Mouse (Mus musculus) R1 (cell line): ENCODE measurements around the gene Tmem51.

Experiments used
- DNase-seq: peaks from one replicate; pipeline ENCODE4 v3.0.0-alpha.2; 2018; ENCODE audit warnings: low read depth, low spot score

Tmem51 gene

DNA sequence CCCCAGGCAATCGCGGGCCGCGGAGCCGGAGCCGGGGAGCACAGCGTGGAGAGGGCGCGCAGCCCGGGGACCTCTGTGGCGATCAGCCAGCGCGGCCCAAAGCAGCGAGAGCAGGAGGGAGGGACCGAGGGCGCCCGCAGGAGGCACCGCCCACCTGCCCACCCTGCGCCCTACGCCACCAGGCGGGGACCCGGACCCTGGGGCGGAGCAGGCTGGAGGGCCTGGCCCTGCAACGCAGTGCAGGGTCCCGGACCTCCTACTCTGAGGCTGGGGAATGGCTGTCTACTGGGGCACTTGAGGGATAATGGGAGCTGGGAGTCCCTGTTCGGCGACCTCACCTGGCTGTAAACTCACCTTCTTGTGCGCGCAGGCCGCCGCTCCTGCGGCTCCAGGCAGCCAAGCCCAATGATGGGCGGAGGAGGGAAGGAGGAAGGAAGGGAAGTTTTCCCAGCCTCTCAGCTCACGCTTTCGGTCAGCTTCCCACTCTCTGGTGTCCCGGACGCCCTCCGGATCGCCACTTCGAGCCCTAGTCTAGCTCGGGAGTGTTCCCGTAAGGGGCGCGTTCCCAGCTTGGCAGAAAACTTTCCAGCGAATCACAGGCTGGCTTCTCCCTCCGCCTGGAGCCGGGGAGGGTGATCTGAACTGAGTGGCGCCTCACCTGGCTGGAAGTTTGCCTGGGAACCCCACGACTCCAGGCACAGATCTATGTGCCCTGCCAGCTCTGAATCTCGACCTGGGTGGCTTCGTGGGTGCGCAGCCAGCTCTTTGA lies at the start of gene Tmem51:
Gene Tmem51, minus strand, starts transcription at position 174 of the 769 bp plus-strand sequence.
- DNase-seq: peak; percentile 80

DNA sequence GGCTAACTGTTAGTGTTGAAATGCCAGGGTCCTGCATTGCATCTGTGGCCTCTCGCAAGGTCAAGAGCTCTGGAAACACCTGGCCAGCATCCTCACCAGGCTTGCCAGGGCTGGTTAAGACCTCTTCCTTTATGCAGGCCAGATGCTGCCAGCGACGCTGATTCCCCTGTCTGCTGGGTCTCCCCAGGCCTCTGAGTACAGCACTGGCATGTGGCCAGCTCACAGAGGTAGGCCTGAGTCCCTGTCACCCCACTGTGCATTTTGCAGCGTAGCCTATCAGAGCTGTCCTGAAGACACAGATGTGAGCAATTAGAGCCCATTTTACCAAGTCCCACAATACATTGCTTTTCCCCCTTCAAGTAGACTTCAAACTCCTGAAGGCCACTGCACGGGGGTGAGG lies 46.1 kb upstream of the Tmem51 start:
- no peak for DNase-seq

DNA sequence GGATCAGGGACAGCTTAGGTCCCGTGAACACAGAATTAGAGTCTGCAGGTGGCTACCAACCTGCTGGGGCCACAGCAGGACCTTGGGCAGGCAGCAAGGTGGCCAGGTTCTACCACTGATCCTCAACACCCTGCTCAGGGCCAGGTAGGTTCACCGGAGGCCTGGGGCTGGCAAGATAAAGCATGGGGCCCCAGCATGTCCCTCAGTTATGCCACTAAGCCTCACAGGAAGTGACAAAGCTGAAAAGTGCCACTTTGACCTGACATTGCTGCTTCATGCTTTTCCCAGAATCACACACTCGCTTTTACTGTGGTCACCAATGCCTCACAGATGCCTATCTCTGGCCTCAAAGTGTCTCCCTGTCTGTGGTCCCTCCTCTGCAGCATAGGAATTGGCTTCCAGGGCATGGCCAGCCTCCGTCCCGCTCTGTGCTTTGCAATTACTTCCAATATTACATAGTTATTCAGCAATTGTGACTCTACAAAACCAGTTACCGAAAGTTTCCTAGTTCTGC lies 43.2 kb upstream of the Tmem51 start:
- DNase-seq: no peak

DNA sequence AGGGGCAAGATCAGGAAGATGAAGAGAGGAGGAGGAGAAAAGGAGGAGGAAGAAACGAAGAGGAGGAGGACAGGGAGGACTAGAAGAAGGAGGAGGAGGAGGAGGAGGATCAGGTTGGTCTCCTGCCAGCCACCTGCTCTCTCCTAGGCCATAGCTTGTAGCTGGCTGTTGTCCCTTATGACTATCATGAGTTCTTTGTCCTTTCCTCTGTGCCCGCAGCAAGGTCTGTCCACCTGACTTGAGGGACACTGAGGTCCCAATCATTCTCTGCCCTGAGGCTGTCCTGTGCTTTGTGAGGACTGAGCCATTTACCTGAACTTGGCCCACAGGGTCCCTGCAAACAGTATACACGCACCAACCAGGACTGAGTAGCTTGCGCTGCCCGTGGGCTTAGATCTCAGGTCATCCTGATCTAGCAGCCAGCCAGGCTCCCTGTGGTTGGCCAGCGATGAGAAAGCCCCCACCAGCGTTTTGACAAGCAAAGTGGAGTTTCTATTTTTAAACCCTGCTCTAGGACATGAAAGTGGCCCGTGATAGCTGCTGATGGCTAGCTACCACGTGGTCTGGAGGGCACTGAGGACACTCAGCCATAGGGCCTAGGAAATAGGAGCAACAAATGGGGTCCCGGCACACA lies 42.7 kb upstream of the Tmem51 start:
- DNase-seq: no peak

DNA sequence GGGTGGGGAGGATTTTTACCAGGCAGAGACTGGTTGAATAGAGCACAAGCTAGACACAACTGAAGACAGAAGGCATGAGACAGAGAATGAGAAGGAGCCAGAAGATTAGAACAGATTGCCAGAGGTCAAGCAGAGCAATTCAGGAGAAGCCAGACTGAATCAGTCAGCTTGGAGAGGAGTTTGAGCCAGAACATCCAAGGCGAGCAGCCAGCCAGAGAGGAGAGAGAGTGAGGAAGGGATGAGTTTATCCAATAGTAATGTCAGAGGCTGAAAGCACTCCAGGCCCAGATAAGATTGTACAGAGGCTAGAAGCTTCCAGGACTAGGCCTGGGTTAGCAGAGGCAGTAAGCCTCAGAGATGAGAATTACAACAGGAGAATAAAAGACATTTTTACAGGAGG lies 37.1 kb upstream of the Tmem51 start:
- no peak for DNase-seq

DNA sequence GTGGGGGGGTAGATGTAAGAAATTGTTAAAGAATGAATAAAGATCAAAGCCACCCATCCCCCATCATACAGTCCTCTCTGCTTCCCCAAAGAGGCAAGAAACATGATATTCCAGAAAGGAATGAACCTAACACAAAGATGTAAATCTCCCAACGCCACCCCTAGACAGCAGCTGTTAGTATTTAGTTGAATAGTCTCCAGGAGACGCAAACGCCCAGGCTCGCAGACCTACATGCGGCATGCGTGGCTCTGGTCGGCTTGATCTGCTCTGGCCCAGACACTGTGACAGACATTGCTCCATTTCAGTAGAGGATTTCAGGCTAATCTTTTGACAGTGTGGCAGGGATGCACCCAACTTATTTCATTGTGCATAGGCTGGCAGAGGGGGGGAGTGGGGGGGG lies 34.4 kb upstream of the Tmem51 start:
- DNase-seq: no peak

DNA sequence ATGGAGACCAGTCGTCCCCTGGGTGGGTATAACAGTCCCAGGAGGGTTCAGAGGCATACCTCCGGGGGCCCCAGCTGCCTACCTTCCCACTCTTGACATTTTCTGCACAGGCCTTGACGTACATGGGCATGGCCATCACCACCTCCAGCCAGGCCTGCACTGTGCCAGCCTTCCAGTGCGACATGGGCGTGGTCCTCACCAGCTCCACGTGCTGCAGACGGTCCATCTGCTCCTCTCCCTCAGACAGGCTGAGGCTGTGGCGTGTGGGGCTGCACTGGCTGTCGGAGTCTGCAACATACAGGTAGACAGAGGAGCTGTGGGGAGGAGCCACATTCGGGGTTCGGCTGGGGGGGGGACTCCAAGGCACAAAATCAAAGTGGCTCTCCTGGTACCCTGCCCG lies 33.9 kb upstream of the Tmem51 start:
- no peak for DNase-seq

DNA sequence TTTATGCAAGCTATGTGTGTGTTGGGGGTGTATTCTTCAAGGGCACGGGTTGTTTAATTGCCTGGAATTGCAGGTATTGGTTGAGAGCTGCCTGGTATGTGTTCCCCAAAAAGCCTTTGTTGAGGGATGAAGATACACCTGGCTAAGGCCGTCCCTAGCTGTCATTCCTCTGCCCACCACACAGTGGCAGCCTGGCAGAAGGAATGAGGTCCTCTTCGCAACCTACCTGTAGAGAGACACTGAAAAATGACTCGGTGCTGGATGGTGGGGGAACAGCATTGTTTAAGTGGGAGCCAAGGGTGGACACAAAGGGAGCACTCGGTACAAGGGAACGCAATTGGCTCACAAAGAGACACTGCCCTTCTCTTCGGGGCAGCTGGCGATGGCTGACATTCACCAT lies 29.2 kb upstream of the Tmem51 start:
- DNase-seq: peak; percentile 43

DNA sequence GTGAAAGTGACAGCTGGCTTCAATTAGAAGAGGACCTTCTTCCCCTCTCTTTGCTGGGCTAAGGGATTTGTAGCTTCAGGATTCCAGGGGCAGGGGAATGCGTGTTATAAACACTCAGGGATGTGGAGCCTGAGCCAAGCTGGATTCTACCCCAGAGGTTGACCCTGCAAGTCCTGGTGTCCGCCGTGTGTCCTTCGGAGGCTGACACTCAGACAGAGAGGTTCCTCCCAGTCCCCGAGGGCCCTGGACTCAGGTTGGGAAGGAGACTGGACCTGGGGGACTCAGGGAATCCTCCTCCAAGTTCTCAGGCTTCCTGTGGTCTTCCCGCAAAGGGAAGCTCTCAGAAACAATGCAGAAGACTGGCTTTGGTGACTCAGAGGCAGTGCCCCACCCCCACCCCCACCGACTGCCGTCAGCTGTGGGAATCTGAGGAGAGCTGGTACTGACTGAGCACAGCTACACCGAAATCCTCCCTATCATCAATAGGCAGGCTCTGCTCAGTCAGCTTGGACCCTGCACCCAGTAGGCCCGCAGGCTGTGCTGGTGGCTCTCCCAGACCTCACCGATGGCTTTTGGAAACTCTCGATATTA lies 19.1 kb upstream of the Tmem51 start:
- no peak for DNase-seq

DNA sequence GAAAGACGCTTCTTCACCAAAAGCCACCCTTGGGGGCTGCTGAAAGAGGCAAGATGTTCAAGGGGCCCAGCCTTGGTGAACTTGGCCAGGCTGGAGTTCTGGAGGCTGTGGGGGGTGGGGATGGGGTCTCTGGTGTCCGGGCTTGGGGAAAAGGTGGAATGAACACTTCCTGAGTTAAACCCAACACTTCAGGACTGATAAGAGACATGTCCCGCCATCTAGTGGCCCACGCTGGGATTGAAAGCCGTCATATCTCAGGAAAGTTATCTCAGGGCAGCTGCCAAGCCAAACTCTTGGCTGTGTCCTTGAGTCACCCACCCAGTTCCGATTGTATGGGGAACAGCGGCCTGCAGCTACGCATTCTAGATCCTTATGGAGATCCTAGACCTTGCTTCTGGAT lies 14.2 kb upstream of the Tmem51 start:
- DNase-seq: peak; percentile 83

DNA sequence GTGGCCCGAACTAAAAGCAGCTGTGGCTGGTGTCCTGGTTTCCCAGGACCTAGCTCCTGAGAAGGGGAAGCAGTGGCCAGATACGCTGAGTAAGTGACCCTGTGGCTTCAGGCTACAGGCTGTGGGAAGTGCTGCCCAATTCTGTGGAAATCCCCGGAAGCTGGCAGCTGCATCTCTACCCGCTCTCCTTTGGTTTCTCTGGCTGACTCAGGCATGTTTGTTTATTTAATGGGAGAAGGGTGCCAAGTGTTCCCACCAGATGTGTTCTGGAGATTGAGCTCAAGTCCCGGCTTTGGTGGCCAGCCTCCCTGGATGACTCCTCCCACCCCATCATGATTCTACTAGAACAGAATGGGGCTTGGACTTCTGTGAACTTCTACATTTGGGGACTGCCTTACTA lies 13.8 kb upstream of the Tmem51 start:
- DNase-seq: peak; percentile 37

DNA sequence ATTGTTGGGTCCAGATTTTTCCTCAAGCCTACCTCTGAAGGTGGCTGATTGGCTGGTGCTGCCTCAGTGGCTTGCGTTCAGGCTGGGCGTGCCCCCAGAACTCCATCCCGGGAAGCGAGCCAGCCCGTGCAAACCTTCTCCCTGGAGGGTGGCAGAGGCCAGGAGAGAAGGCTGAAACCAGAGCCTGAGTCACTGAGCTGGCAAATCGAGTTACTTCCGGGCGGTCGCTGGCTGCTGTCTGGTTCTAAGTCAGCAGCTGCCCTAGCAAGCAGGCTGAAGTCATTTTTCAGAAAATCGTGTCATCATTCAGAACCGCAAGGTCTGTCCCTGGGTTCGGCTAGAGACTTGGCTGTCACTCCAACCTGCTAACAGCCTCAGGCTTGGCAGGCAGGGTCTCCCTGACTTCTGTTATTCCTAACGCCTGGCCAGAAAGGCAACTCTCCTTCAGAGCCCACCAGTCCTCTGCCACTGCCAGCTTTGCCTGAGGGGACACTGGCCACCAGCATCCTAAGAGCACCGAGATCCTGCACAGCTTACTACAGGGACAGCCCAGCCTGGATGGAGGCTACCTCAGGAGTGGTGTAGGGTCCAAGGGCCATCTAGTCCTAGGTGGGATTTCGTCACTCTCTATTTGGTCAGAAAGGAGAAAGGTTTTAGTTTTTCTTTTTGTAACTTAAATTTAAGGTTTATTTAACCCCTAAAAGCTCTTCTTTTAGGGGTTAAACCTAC lies 11.6 kb upstream of the Tmem51 start:
- DNase-seq: no peak

DNA sequence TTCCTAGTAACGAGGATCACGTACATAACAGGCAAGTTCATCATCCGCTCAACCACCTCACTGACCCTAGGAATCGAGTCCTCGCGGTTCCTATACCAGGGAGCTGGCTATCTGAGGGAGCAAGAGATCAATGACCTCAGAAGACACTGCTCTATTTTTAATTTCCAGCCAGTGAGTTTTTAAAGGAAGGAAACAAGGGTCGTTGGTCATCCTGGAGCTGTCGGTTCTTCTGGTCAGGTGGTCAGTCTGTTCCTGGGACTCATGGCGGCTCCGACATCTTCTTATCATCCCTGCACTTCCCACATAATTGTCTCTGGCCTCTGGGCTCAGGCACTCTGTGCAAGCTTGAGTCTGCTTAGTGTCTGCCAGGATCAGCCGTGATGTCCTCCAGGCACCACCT lies 10.3 kb upstream of the Tmem51 start:
- DNase-seq: no peak

DNA sequence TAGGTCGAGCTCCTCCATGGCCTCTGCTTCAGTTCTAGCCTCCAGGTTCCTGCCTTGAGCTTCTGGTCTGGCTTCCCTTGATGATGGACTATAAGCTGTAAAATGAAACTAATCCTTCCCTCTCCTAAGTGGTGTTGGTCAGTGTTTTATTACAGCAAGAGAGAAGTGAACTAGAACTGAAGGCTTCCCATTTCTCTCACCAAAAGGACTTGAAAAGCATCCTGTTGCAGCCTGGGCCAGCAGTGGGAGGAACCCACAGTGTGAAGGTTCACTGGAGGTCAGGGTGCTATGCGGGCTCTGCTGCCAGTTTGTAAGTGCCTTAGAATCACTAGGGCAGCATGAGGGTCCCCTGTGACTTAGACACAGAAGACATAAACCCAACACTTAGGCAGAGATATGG lies 7.0 kb upstream of the Tmem51 start:
- DNase-seq: no peak

DNA sequence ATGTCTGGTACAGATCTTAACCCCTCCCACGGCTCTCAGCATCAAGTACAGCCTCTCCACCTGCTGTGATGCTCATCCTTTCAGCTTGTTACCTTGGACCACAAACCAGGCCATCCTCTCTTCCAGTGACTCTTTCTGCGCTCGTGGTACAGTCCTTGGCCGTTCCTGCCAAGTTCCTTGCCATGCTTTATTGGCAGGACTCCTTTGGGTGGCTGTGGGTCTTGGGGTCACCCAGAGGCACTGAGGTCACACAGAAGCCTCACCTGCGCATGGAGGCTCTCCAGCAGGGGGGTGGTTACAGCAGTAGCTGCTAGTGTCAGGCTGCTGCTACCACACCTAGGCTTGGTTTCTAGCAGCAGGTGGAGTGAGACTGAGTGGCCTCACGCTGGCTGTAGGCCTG lies 5.9 kb upstream of the Tmem51 start:
- DNase-seq: no peak

DNA sequence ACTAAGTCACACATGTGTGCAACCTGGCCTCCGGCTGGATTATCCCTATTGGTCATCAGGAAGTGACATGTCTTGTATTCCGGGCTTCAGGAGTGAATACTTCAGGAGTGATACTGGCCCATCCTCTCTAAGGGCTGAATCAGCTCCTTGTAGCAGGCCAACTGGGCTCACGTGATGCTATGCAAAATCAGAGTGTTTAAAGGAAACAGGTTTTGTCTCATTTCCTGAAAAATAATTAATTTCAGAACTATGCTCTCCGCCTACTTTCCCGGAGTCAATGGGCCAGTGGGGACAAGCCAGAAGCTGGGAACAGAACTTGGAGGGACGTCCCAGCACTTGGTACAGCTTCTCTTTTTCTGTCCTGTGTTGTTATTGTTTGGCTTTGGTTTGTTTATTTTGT lies 4.7 kb upstream of the Tmem51 start:
- DNase-seq: no peak

DNA sequence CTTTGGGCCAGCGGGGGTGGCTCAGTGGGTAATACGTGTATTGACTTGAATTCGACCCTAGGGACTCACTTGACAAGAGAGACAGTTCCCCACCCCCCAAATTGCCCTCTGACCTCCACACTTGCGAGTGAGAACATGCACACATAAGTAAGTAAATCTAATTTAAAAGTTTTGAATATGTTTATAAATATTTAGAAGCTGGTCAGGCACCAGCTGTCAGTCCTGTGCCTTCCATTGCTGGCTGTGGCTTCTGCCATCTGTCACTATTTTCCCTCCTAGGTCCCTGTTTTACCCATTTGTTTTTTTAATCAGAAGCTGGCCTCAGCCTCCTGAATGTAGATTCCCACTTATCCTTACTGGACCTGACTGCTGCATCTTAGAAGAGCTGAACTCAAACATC lies 4.3 kb upstream of the Tmem51 start:
- no peak for DNase-seq

DNA sequence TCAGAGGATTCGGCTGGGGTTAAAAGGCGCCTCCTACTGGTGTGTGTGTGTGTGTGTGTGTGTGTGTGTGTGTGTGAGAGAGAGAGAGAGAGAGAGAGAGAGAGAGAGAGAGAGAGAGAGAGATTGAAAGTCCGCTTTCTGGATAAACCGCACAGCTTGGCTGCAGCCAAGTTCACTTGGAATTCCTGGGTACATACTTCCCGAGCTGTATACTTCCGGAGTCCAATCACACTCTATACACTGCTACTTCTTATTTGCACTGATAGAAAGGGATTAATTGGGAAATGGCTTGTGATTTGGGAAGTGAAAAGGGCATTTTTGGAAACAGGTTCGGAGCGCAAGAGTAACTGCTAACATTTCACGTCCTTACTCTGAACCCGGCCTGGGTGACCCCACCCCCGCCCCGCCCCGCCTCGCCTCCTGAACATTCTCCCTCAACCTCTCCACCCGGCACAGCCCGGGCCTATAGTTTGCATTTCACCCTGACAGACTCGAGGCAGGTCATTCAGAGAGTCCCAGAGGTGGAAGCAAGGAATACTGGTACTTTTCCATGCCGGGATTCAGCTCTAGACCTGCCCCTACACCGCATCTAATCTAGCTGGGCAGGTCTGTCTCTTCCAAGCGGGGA lies 946 bp upstream of the Tmem51 start:
- peak; percentile 78 for DNase-seq

DNA sequence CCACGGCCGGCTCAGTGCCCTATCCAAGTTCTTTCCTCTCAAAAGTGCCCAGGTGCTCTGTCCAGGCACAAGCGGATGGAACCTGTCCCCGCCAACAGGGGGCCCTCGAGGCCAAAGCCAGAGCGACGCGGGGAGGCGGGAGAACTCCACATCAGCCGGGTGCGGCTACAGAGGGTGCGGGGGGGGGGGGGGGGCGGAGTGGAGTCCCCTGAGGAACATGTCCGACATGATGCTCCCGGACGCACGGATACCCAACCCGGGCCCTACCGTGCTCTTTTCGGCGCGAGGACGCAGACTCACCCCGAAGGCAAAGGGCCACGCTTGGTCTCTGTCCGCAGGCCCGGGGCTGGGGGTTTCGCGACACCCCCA lies 358 bp downstream of the Tmem51 start:
- DNase-seq: peak; percentile 75

DNA sequence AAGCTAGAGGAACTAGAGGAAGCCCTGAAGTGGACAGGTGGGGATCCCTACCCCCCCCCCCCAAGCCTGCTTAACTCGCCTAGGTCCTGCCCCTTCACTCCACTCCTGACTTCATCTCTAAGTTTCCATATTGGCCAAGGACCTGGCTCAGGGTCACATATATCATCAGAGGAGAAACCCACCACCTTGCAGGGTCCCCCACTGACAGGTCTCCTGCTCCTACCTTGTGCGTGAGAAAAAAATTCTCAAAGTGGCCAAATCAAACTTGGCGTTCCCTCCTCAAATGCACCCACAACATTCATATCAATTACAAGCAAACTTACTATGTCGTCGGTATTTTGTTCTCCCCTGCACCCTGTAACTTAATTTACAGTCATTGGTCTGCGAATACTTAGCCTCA lies 911 bp downstream of the Tmem51 start:
- DNase-seq: no peak

DNA sequence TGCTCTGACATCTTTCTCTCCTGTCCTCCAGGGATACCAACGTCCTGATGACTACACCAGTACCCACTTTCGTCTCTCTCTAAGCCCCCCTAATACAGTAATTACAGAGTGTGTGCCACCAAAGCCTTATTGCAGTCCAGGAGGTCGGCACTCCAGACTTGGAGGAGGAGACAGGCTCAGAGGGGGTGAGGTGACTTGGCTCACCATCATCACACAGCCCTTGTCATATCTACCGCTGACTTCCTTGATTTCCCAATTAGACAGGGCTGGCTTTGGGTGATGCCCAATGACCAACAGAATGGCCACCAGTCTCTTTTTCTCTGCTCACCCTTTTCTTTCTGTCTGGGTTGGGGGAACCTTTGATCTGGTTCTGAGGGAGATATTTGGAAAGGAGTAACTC lies 1.4 kb downstream of the Tmem51 start:
- no peak for DNase-seq
